Mouse (Mus musculus): ENCODE measurements around the gene Gm17174. TPM values are rescaled to one million over a fixed set of nuclear protein-coding genes. Genes with fewer than 3 reads are reported as not detected.

Gene Gm17174
- polyA plus RNA-seq (2012; rRNA removed), result not detected in 2 replicates

DNA sequence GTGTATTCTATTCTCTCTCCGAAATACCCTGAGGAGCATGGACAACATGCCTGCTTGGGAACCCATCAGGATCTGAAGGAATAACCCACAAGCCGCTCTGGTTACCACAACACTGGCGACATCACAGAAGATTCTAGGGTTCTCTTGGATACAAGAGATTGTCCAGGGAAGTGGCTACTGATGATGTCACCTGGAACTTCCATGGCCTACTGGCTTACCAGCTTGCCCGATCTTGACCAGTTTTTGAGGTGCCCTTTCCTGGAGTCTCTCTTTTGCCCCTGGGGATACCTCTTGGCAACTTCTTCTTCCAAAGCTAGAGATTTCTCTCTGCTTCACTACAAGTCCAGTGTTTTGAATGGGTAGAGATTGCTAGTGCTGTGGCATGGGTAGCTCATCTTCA lies at the start of gene Gm17174:
Gm17174 (minus strand) TSS at position 101 of the 400 bp plus-strand sequence.

GRCm38 (mm10) chr14:51635566-51635965 lies 43.6 kb upstream of the Gm17174 start, which contains the start of gene Gm4181:
Gene Gm4181, minus strand, starts transcription at chr14:51635666.

DNA sequence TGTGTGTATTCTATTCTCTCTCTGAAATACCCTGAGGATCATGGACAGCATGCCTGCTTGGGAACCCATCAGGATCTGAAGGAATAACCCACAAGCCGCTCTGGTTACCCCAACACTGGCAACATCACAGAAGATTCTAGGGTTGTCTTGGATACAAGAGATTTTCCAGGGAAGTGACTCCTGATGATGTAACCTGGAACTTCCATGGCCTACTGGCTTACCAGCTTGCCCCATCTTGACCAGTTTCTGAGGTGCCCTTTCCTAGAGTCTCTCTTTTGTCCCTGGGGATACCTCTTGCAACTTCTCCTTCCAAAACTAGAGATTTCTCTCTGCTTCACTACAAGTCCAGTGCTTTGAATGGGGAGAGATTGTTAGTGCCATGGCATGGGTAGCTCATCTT lies 19.3 kb upstream of the Gm17174 start, which contains the start of gene Gm17078:
Gm17078 (minus strand) TSS at position 101 of the 400 bp plus-strand sequence.

GRCm38 (mm10) chr14:51573963-51574362 lies 18.0 kb downstream of the Gm17174 start, which contains the start of gene Gm17175:
Gene Gm17175, minus strand, starts transcription at chr14:51574063.

DNA sequence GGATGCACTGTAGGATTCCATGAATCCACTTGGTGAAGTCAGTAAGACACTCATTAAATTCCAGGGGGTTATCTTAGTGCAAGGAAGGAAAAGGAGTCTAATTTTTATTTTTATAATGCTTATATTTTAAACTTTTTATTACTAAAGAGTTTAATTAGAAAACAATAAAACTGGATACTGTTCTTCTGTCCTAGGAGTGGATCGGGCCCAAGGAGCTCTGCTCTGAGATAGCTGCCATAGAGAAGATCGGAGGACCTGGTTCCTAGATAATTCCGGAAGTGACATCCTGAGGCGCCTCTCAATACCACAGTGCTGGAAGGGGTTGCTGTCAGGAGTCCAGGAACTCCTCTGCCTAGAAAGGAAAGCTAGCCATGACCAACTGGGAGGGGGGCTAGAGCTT lies 39.4 kb downstream of the Gm17174 start, which contains the start of gene Gm5622:
Gm5622 (plus strand) TSS at position 301 of the 400 bp plus-strand sequence.

Other genes with a start within 250 kb of the Gm17174 start
- not detected in 2 replicates for gene Gm7247, start 230.4 kb downstream of the Gm17174 start, polyA plus RNA-seq (2012; rRNA removed)
- not detected in 2 replicates for gene Vmn2r88, start 181.3 kb downstream of the Gm17174 start, polyA plus RNA-seq (2012; rRNA removed)
- not detected in 2 replicates for gene Vmn2r89, start 140.3 kb downstream of the Gm17174 start, polyA plus RNA-seq (2012; rRNA removed)
- gene Gm5622, start 39.3 kb downstream of the Gm17174 start, polyA plus RNA-seq (2012; rRNA removed), result not detected in 2 replicates
- not detected in 2 replicates for gene Gm17175, start 18.1 kb downstream of the Gm17174 start, polyA plus RNA-seq (2012; rRNA removed)
- not detected in 2 replicates for gene Gm17078, start 19.2 kb upstream of the Gm17174 start, polyA plus RNA-seq (2012; rRNA removed)
- not detected in 2 replicates for gene Gm4181, start 43.5 kb upstream of the Gm17174 start, polyA plus RNA-seq (2012; rRNA removed)
- gene Gm17079, start 103.3 kb upstream of the Gm17174 start, polyA plus RNA-seq (2012; rRNA removed), result not detected in 2 replicates
- not detected in 2 replicates for gene Gm5800, start 125.0 kb upstream of the Gm17174 start, polyA plus RNA-seq (2012; rRNA removed)
- gene Ang4, start 181.5 kb upstream of the Gm17174 start, polyA plus RNA-seq (2012; rRNA removed), result not detected in 2 replicates
- gene AY358078, start 207.9 kb upstream of the Gm17174 start, polyA plus RNA-seq (2012; rRNA removed), result not detected in 2 replicates